Mouse (Mus musculus) heart, postnatal 0 days (tissue): ENCODE measurements around the gene Map6.

Experiments used
- CTCF ChIP-seq: IDR thresholded peaks from 2 replicates; pipeline ENCODE4 v1.5.1; 2016; ENCODE audit warnings: antibody characterized with exemption, control low read depth, low read depth
- EP300 ChIP-seq: IDR thresholded peaks from 2 replicates; pipeline ENCODE4 v1.6.1; 2016; ENCODE audit warnings: antibody characterized with exemption, low read depth

DNA sequence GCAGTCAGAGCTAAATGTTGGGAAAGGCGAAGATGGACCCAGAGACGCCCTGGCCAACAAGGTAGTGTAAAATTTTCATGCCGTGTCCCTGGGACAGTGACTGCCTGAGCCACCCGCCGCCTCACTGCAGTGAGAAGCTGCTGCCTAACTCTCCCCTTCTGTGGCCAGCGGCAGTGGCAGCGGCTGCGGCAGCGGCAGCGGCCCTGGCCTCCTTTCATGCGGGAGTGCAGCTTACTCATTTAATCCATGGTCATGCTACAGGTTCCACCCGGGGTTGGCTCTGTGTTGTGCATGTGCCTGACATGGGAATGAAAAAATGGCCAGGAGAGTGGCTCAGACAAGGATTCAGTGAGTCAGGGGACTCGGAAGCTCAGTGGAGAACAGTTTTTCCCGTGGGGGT, 53.3 kb downstream of the Map6 start:
- TF ChIP-seq CTCF (no peak), EP300 (no peak)
